Mouse (Mus musculus) liver, embryonic 11.5 days (tissue): Measurements from ENCODE around the gene Padi3. TPM values are rescaled to one million over a fixed set of nuclear protein-coding genes. Genes with fewer than 3 reads are reported as not detected.

Source experiments
- ATAC-seq: fragments of 200-750 bp; cut with Nextera tagmentation; replicated peaks from 2 replicates; pipeline ENCODE4 v1.8.0; 2017; ENCODE audit warnings: moderate number of reproducible peaks, mild to moderate bottlenecking, moderate TSS enrichment, moderate library complexity; ENCODE audit not compliant: low FRiP score
- DNase-seq: peaks from one replicate; pipeline ENCODE4 v3.0.0-alpha.2; 2017; ENCODE audit warnings: low spot score
- H3K27ac ChIP-seq: fragments of 300-500 bp; sonication (generic); 2 replicates; pipeline ENCODE4 v1.5.1; 2014; ENCODE audit warnings: mild to moderate bottlenecking, low read depth, low read length, control low read depth
- H3K27me3 ChIP-seq: fragments of 300-500 bp; sonication (generic); replicated peaks from 2 replicates; pipeline ENCODE4 v1.6.1; 2014; ENCODE audit warnings: low read length, mixed read lengths; ENCODE audit not compliant: control insufficient read depth, insufficient read depth
- H3K36me3 ChIP-seq: fragments of 300-500 bp; sonication (generic); 2 replicates; pipeline ENCODE4 v1.6.1; 2014; ENCODE audit warnings: mild to moderate bottlenecking, low read length, moderate library complexity, mixed read lengths; ENCODE audit not compliant: control insufficient read depth, insufficient read depth
- H3K4me1 ChIP-seq: fragments of 300-500 bp; sonication (generic); replicated peaks from 2 replicates; pipeline ENCODE4 v1.6.1; 2014; ENCODE audit warnings: low read length, mixed read lengths; ENCODE audit not compliant: control insufficient read depth, insufficient read depth
- H3K4me2 ChIP-seq: fragments of 300-500 bp; sonication (generic); 2 replicates; pipeline ENCODE4 v1.6.1; 2014; ENCODE audit warnings: mild to moderate bottlenecking, control low read depth, moderate library complexity
- H3K4me3 ChIP-seq: fragments of 300-500 bp; sonication (generic); 2 replicates; pipeline ENCODE4 v1.5.1; 2014; ENCODE audit warnings: low read depth, low read length, control low read depth
- H3K9ac ChIP-seq: fragments of 300-500 bp; sonication (generic); 2 replicates; pipeline ENCODE4 v1.6.1; 2014; ENCODE audit warnings: low read depth, low read length, control low read depth
- H3K9me3 ChIP-seq: fragments of 300-500 bp; sonication (generic); 2 replicates; pipeline ENCODE4 v1.6.1; 2016; ENCODE audit warnings: low read length, inconsistent platforms, mixed read lengths; ENCODE audit not compliant: control insufficient read depth
- WGBS: fragments of 180-500 bp; shearing (Covaris S2); extraction: QIAGEN DNeasy Blood & Tissue Kit; methylation state at CpG from one replicate; pipeline ENCODE4 v1.1.7; 2014; 5-methylcytosine and 5-hydroxymethylcytosine counted together
- polyA plus RNA-seq: library from polyadenylated mRNA; unstranded; fragments of >200 nt; fragmentation: Nextera tagmentation; extraction: Ambion mirVana; gene quantifications from 2 replicates; pipeline ENCODE4 v1.2.1, GENCODE M21; 2014

Gene Padi3
- polyA plus RNA-seq, 1 experiment from 2014 or later = 0.56 TPM

GRCm38 (mm10) chr4:140743086-140743485 lies 67.4 kb downstream of the Padi3 start:
- WGBS = 24% methylated on average over 4 of the region's 4 CpGs
- Histone ChIP-seq H3K27me3 (peaks cover 10% of the 10 kb centered on the region; the same call in 1 of the 2 replicates), H3K36me3 (no peaks in the 10 kb centered on the region), H3K4me2 (no peak overlapping the region), H3K27ac (no peak overlapping the region), H3K4me3 (no peak overlapping the region), H3K9ac (no peak overlapping the region), H3K4me1 (no peaks in the 10 kb centered on the region), H3K9me3 (no peaks in the 10 kb centered on the region)
- ATAC-seq = no peak
- DNase-seq = no peak

GRCm38 (mm10) chr4:140742543-140742942 lies 67.9 kb downstream of the Padi3 start, which contains the start of gene Padi6:
Gene Padi6 (minus strand): TSS chr4:140742643.
- Histone ChIP-seq H3K4me3 (no peak within 1 kb of the TSS), H3K4me1 (no peaks in the 10 kb centered on the region), H3K27me3 (peaks cover 6% of the 10 kb centered on the region; the same call in 1 of the 2 replicates), H3K9ac (no peak within 1 kb of the TSS), H3K4me2 (no peak within 1 kb of the TSS), H3K27ac (no peak within 1 kb of the TSS), H3K9me3 (no peaks in the 10 kb centered on the region), H3K36me3 (no peaks in the 10 kb centered on the region)
- 70% methylated on average over 2 of the region's 2 CpGs for WGBS
- no peak for DNase-seq
- ATAC-seq = no peak

GRCm38 (mm10) chr4:140741401-140741800 lies 69.0 kb downstream of the Padi3 start:
- no peaks in the 10 kb centered on the region for H3K9me3 ChIP-seq
- ATAC-seq (no peak), DNase-seq (no peak)
- H3K27ac ChIP-seq = no peak overlapping the region
- H3K36me3 ChIP-seq = no peaks in the 10 kb centered on the region
- no peak overlapping the region for H3K9ac ChIP-seq
- H3K4me3 ChIP-seq = no peak overlapping the region
- WGBS = 81% methylated on average over 6 of the region's 6 CpGs
- H3K4me1 ChIP-seq = no peaks in the 10 kb centered on the region
- H3K4me2 ChIP-seq = no peak overlapping the region
- H3K27me3 ChIP-seq = no peaks in the 10 kb centered on the region

- DNase-seq (no peak), ATAC-seq (no peak)
- WGBS = 79% methylated on average over 11 of the region's 11 CpGs
- Histone ChIP-seq H3K4me2 (no peak overlapping the region), H3K9ac (no peak overlapping the region), H3K27ac (no peak overlapping the region), H3K36me3 (no peaks in the 10 kb centered on the region), H3K4me1 (no peaks in the 10 kb centered on the region), H3K27me3 (no peaks in the 10 kb centered on the region), H3K4me3 (no peak overlapping the region), H3K9me3 (no peaks in the 10 kb centered on the region)
These were observed 69.8 kb downstream of the Padi3 start for GRCm38 (mm10) chr4:140740655-140741054.

Other genes starting within 250 kb of the Padi3 start
- 5.0 and 6.7 TPM in 2 replicates for gene Arhgef10l, start 144.6 kb downstream of the Padi3 start, polyA plus RNA-seq
- gene Rcc2, start 110.1 kb downstream of the Padi3 start, polyA plus RNA-seq = 66.7 and 74.5 TPM in 2 replicates
- gene Padi6, start 68.0 kb downstream of the Padi3 start, polyA plus RNA-seq = not detected in 2 replicates
- 0.32 and 0.34 TPM in 2 replicates for gene Padi4, start 36.4 kb downstream of the Padi3 start, polyA plus RNA-seq
- 0.06 and 0.11 TPM in 2 replicates for gene Padi1, start 35.1 kb upstream of the Padi3 start, polyA plus RNA-seq
- gene Padi2, start 95.7 kb upstream of the Padi3 start, polyA plus RNA-seq = 2.4 and 2.8 TPM in 2 replicates
- 339 and 355 TPM in 2 replicates for gene Sdhb, start 150.6 kb upstream of the Padi3 start, polyA plus RNA-seq
- gene Atp13a2, start 176.2 kb upstream of the Padi3 start, polyA plus RNA-seq = 41.7 and 42.7 TPM in 2 replicates
- 107 and 128 TPM in 2 replicates for gene Mfap2, start 199.8 kb upstream of the Padi3 start, polyA plus RNA-seq
- 5.0 and 6.0 TPM in 2 replicates for gene Crocc, start 249.9 kb upstream of the Padi3 start, polyA plus RNA-seq